Mouse (Mus musculus) forebrain, embryonic 14.5 days (tissue): ENCODE results near the gene Hoxb7. TPM values are rescaled to one million over a fixed set of nuclear protein-coding genes. Genes with fewer than 3 reads are reported as not detected.

Experiments
- ATAC-seq: fragments of 200-750 bp; cut with Nextera tagmentation; 2 replicates; pipeline ENCODE4 v1.8.0; 2017; ENCODE audit warnings: mild to moderate bottlenecking, moderate library complexity
- DNase-seq: peaks from one replicate; pipeline ENCODE4 v3.0.0-alpha.2; 2015; ENCODE audit warnings: low spot score
- H3K27ac ChIP-seq: fragments of 300-500 bp; sonication (generic); 2 replicates; pipeline ENCODE4 v1.5.1; 2014; ENCODE audit warnings: low read depth, mild to moderate bottlenecking, control low read depth, low read length, moderate library complexity
- H3K27me3 ChIP-seq: fragments of 300-500 bp; sonication (generic); replicated peaks from 2 replicates; pipeline ENCODE4 v1.6.1; 2014; ENCODE audit warnings: low read length, control low read depth, mixed read lengths; ENCODE audit not compliant: control insufficient read depth, insufficient read depth
- H3K36me3 ChIP-seq: fragments of 300-500 bp; sonication (generic); 2 replicates; pipeline ENCODE4 v1.6.1; 2014; ENCODE audit warnings: low read length, control low read depth; ENCODE audit not compliant: control insufficient read depth, insufficient read depth
- H3K4me1 ChIP-seq: fragments of 300-500 bp; sonication (generic); 2 replicates; pipeline ENCODE4 v1.6.1; 2014; ENCODE audit warnings: antibody characterized with exemption, low read length, control low read depth; ENCODE audit not compliant: control insufficient read depth, insufficient read depth
- H3K4me2 ChIP-seq: fragments of 300-500 bp; sonication (generic); 2 replicates; pipeline ENCODE4 v1.6.1; 2014; ENCODE audit warnings: mild to moderate bottlenecking, control low read depth, low read length
- H3K4me3 ChIP-seq: fragments of 300-500 bp; sonication (generic); 2 replicates; pipeline ENCODE4 v1.5.1; 2014; ENCODE audit warnings: low read depth, low read length, control low read depth
- H3K9ac ChIP-seq: fragments of 300-500 bp; sonication (generic); 2 replicates; pipeline ENCODE4 v1.6.1; 2014; ENCODE audit warnings: mild to moderate bottlenecking, low read length, control low read depth, moderate library complexity
- H3K9me3 ChIP-seq: fragments of 300-500 bp; sonication (generic); replicated peaks from 2 replicates; pipeline ENCODE4 v1.6.1; 2016; ENCODE audit warnings: low read length, control low read depth, mixed read lengths; ENCODE audit not compliant: control insufficient read depth
- WGBS: fragments of 180-500 bp; shearing (Covaris S2); extraction: QIAGEN DNeasy Blood & Tissue Kit; methylation state at CpG from one replicate; pipeline ENCODE4 v1.1.7; 2014; 5-methylcytosine and 5-hydroxymethylcytosine counted together
- polyA plus RNA-seq: library from polyadenylated mRNA; unstranded; fragments of >200 nt; fragmentation: Nextera tagmentation; extraction: Ambion mirVana; gene quantifications from 2 replicates; pipeline ENCODE4 v1.2.1, GENCODE M21; 2014

Hoxb7 gene
- polyA plus RNA-seq: not detected in 2 replicates

- Histone ChIP-seq H3K4me1 (no peaks in the 10 kb centered on the region), H3K4me3 (no peak within 1 kb of the TSS), H3K9me3 (no peaks in the 10 kb centered on the region), H3K27ac (no peak within 1 kb of the TSS), H3K27me3 (peaks cover 94% of the 10 kb centered on the region), H3K36me3 (no peaks in the 10 kb centered on the region), H3K9ac (no peak within 1 kb of the TSS), H3K4me2 (no peak within 1 kb of the TSS)
- 1% methylated on average over 42 of the region's 43 CpGs for WGBS
- no peak for ATAC-seq
- no peak for DNase-seq
Measured at GRCm38 (mm10) chr11:96285771-96286738, at the start of gene Hoxb7. Hoxb7 (plus strand) TSS chr11:96286623.

DNA sequence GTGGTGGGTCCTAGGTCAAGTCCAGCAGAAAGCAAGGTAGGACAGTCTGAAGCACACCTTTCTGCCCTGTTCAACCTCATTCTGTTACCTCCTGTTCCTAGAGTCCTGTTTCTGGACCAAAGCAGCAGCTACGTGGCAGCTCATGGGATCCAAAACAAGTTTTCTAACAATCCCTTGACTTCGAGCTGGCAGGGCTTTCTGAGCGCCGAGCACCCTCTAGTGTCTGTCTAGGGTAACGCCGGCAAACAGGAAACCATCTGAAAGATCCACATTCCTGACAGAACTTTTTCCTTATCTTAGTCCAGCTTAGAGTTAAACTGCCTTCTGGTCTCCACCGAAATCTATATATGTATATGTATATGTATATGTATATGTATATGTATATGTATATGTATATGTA, 46.2 kb upstream of the Hoxb7 start:
- Histone ChIP-seq H3K4me3 (no peak overlapping the region), H3K27me3 (peaks cover 19% of the 10 kb centered on the region; the same call in 1 of the 2 replicates)

DNA sequence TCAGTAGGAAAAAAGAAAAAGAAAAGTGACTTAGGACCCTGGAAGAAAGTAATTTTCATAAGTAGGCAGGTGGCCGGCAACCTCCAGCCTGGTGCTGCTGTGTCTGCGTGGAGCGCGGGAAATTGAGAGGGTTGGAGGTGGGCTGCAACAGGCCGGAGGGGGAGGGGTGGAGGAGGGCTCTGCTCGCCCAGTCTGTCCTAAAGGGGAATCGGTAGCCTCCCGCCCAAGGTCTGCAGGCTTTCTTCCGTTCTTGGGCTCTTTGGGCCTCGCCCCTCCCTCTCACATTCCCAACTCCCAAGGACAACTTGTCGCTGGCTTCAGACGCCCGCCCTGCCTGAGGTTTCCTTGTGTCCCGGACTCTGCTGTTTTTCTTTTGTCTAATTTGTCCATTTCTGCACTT, 35.5 kb upstream of the Hoxb7 start:
- Histone ChIP-seq H3K36me3 (no peaks in the 10 kb centered on the region), H3K27ac (no peak overlapping the region), H3K4me1 (no peaks in the 10 kb centered on the region), H3K9me3 (no peaks in the 10 kb centered on the region), H3K27me3 (peaks cover 78% of the 10 kb centered on the region), H3K4me3 (no peak overlapping the region), H3K4me2 (no peak overlapping the region), H3K9ac (no peak overlapping the region)
- no peak for DNase-seq
- 2% methylated on average over 14 of the region's 14 CpGs for WGBS
- ATAC-seq: no peak

More for the DNA sequence above, 46.2 kb upstream of the Hoxb7 start:
- H3K4me2 ChIP-seq: no peak overlapping the region
- no peak for ATAC-seq
- H3K27ac ChIP-seq: no peak overlapping the region
- no peaks in the 10 kb centered on the region for H3K9me3 ChIP-seq
- peak; percentile 66 for DNase-seq
- H3K4me1 ChIP-seq: no peaks in the 10 kb centered on the region
- WGBS: 3% methylated on average over 7 of the region's 7 CpGs
- no peak overlapping the region for H3K9ac ChIP-seq
- no peaks in the 10 kb centered on the region for H3K36me3 ChIP-seq

DNA sequence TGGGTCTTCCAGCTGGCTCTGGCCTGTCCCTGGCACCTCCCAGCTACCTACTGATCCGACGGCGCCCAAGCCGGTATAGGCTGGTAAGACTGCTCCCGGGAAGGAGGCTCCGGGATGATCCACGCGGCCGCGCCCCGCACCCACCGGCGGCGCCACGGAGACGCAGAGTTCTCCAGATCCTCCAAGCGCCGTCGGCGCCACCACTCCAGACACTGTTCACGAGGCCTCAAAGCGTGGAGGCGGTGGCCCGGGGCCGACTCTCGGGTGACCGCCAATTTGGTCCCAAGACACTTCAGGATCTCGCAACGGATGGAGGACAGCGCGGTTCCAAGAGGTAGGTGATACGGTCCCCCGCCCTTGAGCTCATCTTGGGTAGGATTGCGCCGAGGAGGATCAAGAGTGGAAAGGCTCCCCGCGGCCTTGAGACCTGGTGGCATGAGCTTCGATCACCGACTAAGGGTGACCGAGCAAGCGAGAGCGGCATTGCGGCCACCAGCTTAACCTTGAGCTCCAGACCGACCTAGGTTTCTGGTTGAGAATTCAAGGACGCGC, 34.9 kb upstream of the Hoxb7 start:
- Histone ChIP-seq H3K36me3 (no peaks in the 10 kb centered on the region), H3K9ac (no peak overlapping the region), H3K4me2 (no peak overlapping the region), H3K4me3 (no peak overlapping the region), H3K27me3 (peaks cover 85% of the 10 kb centered on the region), H3K27ac (no peak overlapping the region), H3K9me3 (no peaks in the 10 kb centered on the region), H3K4me1 (no peaks in the 10 kb centered on the region)
- ATAC-seq (no peak), DNase-seq (no peak)
- 2% methylated on average over 46 of the region's 46 CpGs for WGBS

- H3K9me3 ChIP-seq: no peaks in the 10 kb centered on the region
- 2% methylated on average over 12 of the region's 12 CpGs for WGBS
- no peak overlapping the region for H3K4me3 ChIP-seq
- peaks cover 91% of the 10 kb centered on the region for H3K27me3 ChIP-seq
- no peaks in the 10 kb centered on the region for H3K36me3 ChIP-seq
- H3K4me1 ChIP-seq: no peaks in the 10 kb centered on the region
- ATAC-seq: no peak
- H3K27ac ChIP-seq: no peak overlapping the region
- no peak overlapping the region for H3K9ac ChIP-seq
- no peak overlapping the region for H3K4me2 ChIP-seq
- no peak for DNase-seq
Measured at GRCm38 (mm10) chr11:96252541-96253120, 33.8 kb upstream of the Hoxb7 start.

DNA sequence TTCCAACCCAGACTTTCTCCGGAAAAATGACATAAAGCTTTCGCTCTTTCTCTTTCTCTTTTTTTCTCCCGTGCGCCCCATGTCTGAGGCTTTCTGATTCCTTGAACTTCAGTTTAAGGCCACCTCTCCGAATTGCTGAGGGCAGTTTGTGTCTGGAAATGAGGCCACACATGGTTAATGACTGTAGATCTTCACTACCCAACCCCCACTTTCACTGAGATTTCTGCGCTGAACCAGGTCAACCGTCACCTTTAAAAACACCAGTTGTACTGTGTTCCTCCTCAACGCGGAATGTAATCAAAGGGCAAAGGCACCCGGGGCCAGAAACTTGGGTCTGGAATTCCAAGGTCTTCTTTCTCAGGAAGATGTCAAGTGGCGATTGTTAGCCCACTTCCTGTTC, 32.2 kb upstream of the Hoxb7 start:
- H3K27ac ChIP-seq: no peak overlapping the region
- H3K9me3 ChIP-seq: no peaks in the 10 kb centered on the region
- no peak overlapping the region for H3K4me3 ChIP-seq
- no peak for DNase-seq
- no peak overlapping the region for H3K9ac ChIP-seq
- H3K36me3 ChIP-seq: no peaks in the 10 kb centered on the region
- WGBS: 2% methylated on average over 11 of the region's 11 CpGs
- H3K4me2 ChIP-seq: no peak overlapping the region
- ATAC-seq: no peak
- peaks cover 99% of the 10 kb centered on the region for H3K27me3 ChIP-seq
- H3K4me1 ChIP-seq: no peaks in the 10 kb centered on the region

GRCm38 (mm10) chr11:96255111-96255995, 31.1 kb upstream of the Hoxb7 start:
- Histone ChIP-seq H3K4me3 (no peak overlapping the region), H3K36me3 (no peaks in the 10 kb centered on the region), H3K27me3 (peaks cover 99% of the 10 kb centered on the region), H3K9ac (no peak overlapping the region), H3K27ac (no peak overlapping the region), H3K9me3 (no peaks in the 10 kb centered on the region), H3K4me2 (no peak overlapping the region), H3K4me1 (no peaks in the 10 kb centered on the region)
- no peak for DNase-seq
- 2% methylated on average over 39 of the region's 39 CpGs for WGBS
- no peak for ATAC-seq

DNA sequence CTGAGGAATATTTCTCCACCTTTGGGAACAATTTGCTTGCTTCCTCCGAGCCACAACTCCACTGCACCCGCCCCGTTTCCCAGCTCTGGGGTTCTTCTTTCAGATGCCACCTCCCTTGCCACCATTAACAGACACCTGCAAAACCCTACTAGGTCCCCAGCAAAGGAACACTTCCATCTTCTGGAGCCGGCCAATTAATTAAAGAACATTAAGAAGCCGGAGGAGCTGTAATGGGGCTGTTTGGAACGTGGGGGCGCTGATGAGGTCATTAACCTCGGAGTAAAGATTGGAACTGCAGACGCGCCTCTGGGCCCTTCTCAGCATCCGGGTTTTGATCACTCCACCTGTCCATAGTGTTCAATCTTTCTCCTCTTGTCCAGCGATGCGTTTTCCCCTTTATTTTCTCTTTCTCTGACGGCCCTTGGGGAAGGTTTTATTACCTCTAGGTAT, 30.4 kb upstream of the Hoxb7 start:
- DNase-seq (no peak), ATAC-seq (no peak)
- peaks cover 99% of the 10 kb centered on the region for H3K27me3 ChIP-seq
- H3K27ac ChIP-seq: no peak overlapping the region
- H3K4me2 ChIP-seq: no peak overlapping the region
- H3K4me1 ChIP-seq: no peaks in the 10 kb centered on the region
- no peak overlapping the region for H3K9ac ChIP-seq
- H3K4me3 ChIP-seq: no peak overlapping the region
- no peaks in the 10 kb centered on the region for H3K36me3 ChIP-seq
- 1% methylated on average over 14 of the region's 14 CpGs for WGBS
- no peaks in the 10 kb centered on the region for H3K9me3 ChIP-seq
